Mouse (Mus musculus): ENCODE results near the gene Blm. TPM values are rescaled to one million over a fixed set of nuclear protein-coding genes. Genes with fewer than 3 reads are reported as not detected.

Gene Blm
- total RNA-seq, 2 experiments from 2014 or later, result 27.1 to 38.8 TPM

DNA sequence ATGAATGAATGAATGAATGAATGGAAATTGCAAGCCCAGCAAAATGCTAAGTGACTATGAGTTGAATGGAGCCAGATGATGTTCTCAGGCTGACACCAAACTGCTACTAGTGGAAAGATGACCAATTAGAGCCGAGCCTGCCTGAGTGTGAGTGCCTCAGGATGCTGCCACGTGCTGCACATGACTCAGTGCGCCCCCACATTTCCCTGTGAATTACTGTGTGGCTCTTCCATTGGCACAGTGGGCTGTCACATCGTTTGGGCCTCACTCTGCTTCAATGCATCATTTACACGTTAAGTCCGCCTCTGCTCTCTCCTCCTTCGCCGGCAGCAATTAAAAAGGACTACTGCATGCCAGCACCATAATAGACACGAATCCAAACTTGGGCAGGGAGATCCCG, 122.6 kb downstream of the Blm start:
- no peak for ATAC-seq (ENCODE audit: poor library complexity, severe bottlenecking)

DNA sequence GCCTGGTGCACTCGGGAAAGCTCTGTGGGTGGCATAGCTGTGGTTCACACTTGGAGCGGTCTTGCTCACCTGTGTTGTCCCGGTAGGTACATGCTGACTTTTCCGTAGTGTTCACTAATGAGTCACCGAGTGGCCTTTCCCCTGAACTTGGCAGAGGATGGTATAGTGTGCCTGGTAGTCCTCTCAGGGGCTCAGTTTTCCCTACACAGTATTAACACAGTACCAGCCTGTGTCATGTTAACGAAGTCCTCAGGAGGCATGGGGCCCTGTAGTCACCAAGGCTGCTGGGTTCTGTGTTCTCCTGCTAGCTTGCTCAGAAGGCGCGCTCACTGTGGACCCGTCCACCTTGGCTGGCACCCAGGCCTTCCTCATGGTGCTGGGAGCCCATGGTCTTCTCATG, 124.5 kb downstream of the Blm start:
- no peak for ATAC-seq (ENCODE audit: poor library complexity, severe bottlenecking)

DNA sequence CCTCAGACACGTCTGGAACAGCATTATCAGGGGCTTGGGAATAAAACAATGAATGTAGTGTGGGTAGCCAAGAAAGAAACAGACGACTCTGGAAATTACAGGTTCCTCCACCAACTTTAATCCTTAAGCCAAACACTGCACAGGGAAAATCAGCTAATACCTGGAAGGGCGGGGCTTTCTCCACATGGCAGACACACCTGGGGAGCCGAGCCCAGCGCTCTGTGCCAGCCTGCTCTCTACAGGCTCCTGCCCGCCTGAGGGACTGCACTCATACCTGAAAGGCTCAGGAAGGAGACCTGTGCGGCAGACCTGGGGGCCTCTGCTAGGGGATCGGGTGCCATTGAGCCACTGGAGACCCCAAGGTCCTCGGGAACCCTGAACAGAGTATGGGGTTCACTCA, 127.2 kb downstream of the Blm start:
- ATAC-seq (ENCODE audit: poor library complexity, severe bottlenecking), result no peak

DNA sequence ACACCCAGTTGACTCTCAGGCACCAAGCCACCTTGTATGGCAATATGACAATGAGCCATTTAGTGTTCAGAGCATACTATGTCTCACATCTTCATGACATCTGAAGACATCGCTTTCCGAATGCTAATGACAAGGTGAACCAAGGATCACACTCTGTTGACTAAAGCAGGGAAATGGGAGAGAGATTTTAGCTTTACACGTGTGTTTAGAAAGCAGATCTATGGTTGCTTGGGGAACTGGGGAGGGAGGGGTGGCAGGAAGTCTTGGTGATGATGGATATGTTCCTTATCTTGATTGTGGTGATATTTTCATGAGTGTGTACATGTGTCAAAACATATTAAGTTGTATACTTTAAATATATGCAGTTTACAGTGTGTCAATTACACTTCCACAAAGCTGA, 128.7 kb downstream of the Blm start:
- no peak for ATAC-seq (ENCODE audit: poor library complexity, severe bottlenecking)

DNA sequence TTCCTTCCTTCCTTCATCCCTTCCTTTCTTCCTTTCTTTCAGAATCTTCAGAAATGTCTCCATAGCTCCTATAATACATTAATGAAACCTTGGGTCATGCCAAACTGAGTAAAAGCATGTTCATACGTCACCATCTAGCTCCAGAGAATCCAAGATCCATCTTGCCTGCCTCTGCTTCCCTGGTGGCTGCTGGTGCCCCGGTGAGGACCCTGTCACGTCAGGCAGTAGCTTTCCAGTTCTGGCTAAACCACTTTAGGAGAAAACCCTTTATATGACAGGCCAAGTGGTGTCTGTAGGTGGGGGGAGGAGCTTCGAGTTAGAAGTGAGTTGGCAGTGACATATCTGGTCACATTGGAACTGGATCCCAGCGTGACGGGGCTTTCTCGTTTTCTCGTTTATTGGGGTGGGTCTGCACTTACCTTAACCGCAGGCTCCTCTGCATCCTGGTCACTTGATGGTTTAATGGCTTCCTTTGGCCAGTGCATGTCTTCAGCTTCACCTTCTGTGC, 129.7 kb downstream of the Blm start, which contains the start of gene Furin:
Gene Furin, minus strand, starts transcription at position 249 of the 508 bp plus-strand sequence.
- ATAC-seq (ENCODE audit: poor library complexity, severe bottlenecking), result no peak

Other genes starting within 250 kb of the Blm start
- gene Prc1, start 240.7 kb downstream of the Blm start, total RNA-seq (2015), result 151 and 153 TPM in 2 replicates
- gene Prc1, start 240.7 kb downstream of the Blm start, total RNA-seq (2017), result 210 and 224 TPM in 2 replicates
- gene Rccd1, start 210.7 kb downstream of the Blm start, total RNA-seq (2015), result 2.6 and 4.2 TPM in 2 replicates
- 7.3 and 10.3 TPM in 2 replicates for gene Rccd1, start 210.7 kb downstream of the Blm start, total RNA-seq (2017)
- 4.1 and 4.7 TPM in 2 replicates for gene Unc45a, start 194.1 kb downstream of the Blm start, total RNA-seq (2015)
- gene Unc45a, start 194.1 kb downstream of the Blm start, total RNA-seq (2017), result 7.2 and 13.0 TPM in 2 replicates
- gene Hddc3, start 192.0 kb downstream of the Blm start, total RNA-seq (2015), result 6.7 and 8.5 TPM in 2 replicates
- 6.1 and 11.1 TPM in 2 replicates for gene Hddc3, start 192.0 kb downstream of the Blm start, total RNA-seq (2017)
- gene Man2a2, start 163.7 kb downstream of the Blm start, total RNA-seq (2015), result 23.3 and 25.3 TPM in 2 replicates
- gene Man2a2, start 163.7 kb downstream of the Blm start, total RNA-seq (2017), result 27.8 and 39.5 TPM in 2 replicates
- gene Fes, start 147.2 kb downstream of the Blm start, total RNA-seq (2015), result 260 and 265 TPM in 2 replicates
- 252 and 267 TPM in 2 replicates for gene Fes, start 147.2 kb downstream of the Blm start, total RNA-seq (2017)
- 28.0 and 34.1 TPM in 2 replicates for gene Furin, start 129.7 kb downstream of the Blm start, total RNA-seq (2015)
- gene Furin, start 129.7 kb downstream of the Blm start, total RNA-seq (2017), result 13.8 and 21.3 TPM in 2 replicates
- gene Crtc3, start 153.8 kb upstream of the Blm start, total RNA-seq (2015), result 21.3 and 26.9 TPM in 2 replicates
- gene Crtc3, start 153.8 kb upstream of the Blm start, total RNA-seq (2017), result 12.5 and 13.0 TPM in 2 replicates